Mouse (Mus musculus) common myeloid progenitor, adult 5-6 weeks (primary cell): ENCODE results near the gene Eri2. TPM values are rescaled to one million over a fixed set of nuclear protein-coding genes. Genes with fewer than 3 reads are reported as not detected.

Experiments used
- ATAC-seq: replicated peaks from 2 replicates; pipeline ENCODE4 v1.8.0; 2016; ENCODE audit warnings: low read depth, mild to moderate bottlenecking, moderate TSS enrichment, inconsistent platforms; ENCODE audit not compliant: poor library complexity, severe bottlenecking
- total RNA-seq: library from RNA; stranded (forward); fragments of 200-1000, 187-1606 nt; gene quantifications from 2 replicates; pipeline ENCODE4 v1.2.3, GENCODE M21; 2017

The Eri2 gene
- total RNA-seq: 16.2 and 18.6 TPM in 2 replicates

DNA sequence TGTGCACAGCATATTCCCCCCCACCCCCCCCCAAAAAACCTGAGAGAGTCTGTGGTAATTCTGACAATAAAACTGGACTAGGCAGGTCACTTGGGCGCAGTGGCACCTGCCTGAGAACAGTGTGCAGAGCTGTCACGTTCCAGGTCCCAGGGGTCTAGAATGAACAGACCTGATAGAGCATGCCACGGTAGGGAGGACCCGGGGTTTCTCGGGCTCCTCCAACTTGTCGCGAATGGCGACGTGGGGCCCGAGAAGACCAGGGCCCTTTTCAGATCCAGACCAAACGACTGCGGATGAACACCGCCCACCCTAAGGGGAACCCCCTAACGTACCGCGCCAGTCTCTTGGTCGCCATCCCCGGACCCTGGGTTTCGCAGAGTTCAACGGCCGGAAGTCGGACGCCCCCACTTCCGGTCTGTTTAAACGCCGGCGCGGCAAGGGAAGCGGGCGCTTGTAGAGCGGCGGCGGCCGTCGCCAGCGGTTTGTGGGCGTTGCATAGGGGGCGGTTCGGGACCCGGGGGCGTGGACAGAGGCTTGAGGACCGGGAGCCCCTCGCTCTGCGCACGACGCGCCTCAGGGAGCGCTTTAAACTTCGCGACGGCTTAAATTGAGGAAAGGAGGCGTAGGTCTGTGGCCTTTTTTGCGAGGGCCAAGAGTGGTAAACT, at the start of gene Eri2, which contains the start of gene Rexo5:
Eri2 (minus strand) TSS at position 473 of the 665 bp plus-strand sequence.
Rexo5 (plus strand) TSS at position 421 of the 665 bp plus-strand sequence.
- ATAC-seq: peak; percentile 98

GRCm38 (mm10) chr7:119841820-119842449, 48.1 kb upstream of the Eri2 start:
- no peak for ATAC-seq

GRCm38 (mm10) chr7:119835996-119836777, 42.3 kb upstream of the Eri2 start:
- peak; percentile 85 for ATAC-seq

DNA sequence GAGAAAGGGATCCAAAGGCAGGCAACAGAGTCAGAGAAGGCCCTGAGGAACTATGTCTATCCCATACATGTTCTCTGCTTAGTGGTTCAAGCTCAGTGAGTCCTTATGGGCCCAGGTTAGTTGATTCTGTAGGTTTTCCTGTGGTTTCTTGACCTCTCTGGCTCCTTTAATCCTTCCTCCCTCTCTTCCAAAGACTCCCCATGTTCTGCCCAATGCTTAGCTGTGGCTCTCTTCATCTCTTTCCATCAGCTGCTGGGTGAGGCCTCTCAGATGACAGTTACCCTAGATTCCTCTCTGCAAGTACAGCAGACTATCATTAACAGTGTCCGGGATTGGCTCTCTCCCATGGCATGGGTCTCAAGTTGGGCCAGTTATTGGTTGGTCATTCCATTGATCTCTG, 41.5 kb upstream of the Eri2 start:
- ATAC-seq: no peak

DNA sequence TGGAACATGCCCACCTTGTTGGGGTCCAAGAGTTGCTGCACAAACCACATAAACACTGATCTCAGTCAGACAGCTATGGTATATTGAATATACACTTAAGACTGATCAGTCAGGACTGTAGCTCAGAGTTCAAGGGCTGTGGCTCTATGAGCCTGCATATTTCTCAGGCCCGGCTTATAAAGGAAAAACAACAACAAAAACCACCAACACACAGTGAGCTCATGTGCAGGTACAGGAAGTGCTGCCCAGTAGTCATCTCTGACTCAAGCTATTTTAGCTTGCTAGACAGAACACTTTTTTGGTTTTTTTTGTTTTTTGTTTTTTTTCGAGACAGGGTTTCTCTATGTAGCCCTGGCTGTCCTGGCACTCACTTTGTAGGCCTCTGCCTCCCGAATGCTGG, 14.9 kb upstream of the Eri2 start:
- no peak for ATAC-seq

DNA sequence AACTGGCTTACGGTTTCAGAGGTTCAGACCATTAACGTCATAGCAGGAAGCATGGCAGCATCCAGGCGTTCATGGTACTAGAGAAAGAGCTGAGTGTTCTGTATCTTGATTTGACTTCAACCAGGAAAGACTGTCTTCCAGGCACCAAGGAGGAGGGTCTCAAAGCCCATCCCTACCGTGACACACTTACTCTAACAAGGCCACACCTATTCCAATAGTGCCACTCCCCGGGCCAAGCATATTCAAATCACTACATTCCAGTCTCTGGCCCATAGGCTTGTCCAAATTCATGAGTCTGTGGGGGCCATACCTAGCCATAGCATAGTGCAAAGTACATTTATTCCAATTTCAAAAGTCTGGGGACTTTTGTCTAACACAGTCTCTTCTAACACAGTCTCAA, 13.5 kb upstream of the Eri2 start:
- no peak for ATAC-seq

DNA sequence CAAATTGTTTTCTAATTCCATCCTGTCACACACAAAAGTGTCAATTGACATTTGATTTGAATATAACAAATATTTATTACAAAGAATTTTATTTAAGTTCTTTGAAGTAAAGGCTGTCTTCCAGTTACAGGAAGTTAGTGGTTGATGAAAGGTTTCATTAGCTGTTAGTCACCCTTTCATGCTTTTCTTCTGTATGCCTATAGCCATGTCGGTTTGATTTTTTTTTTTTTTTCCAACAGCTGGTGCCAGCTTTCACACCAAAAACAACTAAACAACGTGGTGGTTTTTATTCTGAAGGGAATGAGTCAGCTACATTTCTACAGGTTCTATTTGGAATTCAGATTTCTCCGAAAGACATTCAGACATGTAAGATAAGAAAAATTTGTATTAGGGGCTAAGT, 7.1 kb upstream of the Eri2 start:
- ATAC-seq: no peak

- no peak for ATAC-seq
These were observed 6.6 kb upstream of the Eri2 start for GRCm38 (mm10) chr7:119800488-119800887.

- ATAC-seq: no peak; the same call in 1 of the 2 replicates
These were observed 1.5 kb upstream of the Eri2 start for GRCm38 (mm10) chr7:119795311-119795710.

GRCm38 (mm10) chr7:119794251-119794638, 387 bp upstream of the Eri2 start:
- peak; percentile 57 for ATAC-seq

DNA sequence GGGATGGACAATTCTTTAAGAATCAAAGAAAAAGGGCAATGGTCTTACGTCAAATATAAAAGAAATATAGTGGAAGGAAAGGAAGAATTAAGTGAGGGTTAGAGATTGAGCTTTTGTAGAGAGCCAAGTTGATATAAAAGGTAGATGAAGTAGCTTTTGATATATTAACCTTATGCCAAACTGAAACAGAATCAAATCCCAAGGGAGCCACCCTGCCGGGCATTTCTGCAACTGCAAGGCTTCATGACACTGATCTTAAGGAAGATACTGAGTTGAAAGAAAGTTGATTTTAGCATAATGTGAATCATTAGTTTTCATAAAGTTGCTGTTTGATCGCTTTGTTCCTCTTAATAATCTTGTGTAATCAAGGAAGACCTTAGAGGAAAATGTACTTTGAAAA, 4.8 kb downstream of the Eri2 start:
- ATAC-seq: no peak

DNA sequence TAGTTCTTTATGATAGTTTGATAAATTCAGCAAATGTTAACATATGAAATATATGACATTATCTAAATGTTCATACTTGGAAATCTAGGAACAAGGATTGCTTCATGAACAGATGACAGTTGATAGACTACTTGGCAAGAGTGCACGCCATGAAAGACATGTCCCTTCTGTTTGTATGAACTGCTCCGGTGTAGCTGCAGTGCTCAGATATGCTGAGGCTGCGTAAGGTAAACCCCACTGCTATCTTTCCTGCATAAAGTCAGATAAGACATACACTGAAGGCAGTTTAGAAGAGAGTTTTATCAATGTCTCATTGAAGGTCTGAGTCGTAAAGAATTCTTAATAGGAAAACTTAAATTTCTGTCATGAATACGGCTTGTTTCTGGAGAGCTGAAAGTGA, 8.9 kb downstream of the Eri2 start:
- peak; percentile 68; the same call in 1 of the 2 replicates for ATAC-seq

DNA sequence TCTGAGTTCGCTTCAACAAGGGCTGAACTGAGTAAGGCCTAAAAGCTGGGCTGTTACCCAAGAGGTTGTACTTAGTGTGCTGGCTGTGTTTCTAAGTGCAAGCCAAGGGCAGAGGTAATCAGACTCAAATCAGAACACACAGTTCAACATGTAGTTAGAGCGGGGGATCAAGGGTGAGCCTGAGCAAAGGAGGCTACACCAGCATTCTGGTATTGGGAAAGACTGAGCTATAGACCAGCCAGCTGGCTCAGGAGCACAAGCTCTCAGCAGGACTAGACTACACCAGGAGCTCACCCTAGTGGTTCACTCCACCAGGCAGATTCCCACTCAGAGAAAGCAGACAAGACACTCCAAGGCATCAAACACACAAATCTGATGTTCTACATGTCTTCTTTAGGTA, 10.4 kb downstream of the Eri2 start:
- ATAC-seq: no peak

DNA sequence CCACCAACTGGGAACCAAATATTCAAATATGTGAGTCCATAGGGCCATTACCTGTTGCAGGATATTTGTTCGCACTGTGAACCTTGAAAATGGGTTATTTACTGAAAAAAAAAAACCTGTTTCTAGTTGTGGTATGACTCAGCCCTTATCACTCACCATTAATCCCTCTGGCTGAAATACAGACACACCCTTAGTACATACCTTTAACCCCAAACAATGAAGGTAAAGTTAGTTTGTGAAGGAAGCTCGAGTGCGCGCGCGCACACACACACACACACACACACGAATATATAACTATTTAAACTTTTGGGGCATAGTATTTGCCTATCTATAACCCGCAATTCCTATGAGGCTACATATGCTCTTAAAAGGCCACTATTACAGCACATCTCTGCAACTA, 24.0 kb downstream of the Eri2 start:
- ATAC-seq: no peak

DNA sequence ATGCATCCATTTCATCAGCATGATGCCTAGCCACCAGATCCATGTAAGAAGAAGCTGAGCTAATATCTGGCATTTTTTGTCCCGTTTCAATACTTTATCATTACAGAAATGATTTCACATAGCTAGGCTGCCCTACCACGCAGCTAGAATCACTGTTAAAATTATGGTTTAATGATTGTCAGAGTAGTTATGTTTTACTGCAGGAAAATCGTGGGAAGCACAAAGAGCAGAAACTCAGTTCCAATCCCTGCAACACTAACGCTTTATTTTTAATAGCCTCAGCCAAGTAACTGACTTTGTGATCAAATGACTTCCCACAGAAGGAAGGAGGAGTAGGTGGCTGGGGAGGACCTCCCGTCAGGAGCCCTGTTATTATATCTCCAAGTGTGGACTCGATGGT, 26.9 kb downstream of the Eri2 start:
- ATAC-seq: no peak

DNA sequence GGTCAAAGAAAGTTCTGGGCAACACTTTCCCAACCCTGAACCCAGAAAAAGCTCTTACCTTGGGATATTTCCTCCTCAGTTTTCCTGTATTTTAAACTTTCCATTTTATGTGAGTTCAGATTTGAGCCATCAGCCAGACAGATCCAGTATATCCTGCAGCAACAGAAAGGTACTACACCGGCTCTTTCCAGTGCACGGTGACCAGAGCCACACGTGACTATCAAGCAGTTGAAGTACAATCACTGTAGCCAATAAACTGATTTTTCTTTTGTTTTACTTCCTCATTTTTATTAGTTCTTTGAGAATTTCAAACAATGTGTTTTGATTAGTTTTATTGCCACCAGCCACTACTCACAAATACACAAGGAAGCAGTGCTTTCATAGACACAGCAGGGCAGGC, 29.5 kb downstream of the Eri2 start:
- ATAC-seq: no peak

DNA sequence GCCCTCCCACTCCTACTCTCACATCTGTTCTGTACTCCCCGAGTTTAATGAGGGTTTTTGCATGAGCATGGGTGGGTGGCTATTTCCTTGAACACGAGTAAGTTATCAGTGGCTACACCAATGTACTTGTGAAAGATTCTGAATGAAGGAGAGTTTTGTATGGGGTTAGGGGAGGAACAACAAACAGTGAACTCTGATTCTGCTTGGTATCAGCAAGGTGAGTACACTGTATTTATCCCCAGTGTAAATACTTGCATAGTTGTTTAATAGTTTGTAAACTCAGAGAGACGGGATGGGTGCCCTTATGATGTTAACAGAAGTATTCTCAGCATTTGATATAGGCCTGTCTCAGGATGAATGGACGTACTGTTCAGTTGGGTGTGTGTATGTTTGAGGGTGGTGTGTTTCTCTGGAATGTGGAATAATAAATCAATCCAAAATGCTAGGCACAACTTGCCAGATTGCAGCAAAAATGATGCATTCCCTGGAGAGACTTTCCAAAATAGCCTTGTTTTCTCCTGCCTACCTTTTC, 31.6 kb downstream of the Eri2 start:
- ATAC-seq: no peak

DNA sequence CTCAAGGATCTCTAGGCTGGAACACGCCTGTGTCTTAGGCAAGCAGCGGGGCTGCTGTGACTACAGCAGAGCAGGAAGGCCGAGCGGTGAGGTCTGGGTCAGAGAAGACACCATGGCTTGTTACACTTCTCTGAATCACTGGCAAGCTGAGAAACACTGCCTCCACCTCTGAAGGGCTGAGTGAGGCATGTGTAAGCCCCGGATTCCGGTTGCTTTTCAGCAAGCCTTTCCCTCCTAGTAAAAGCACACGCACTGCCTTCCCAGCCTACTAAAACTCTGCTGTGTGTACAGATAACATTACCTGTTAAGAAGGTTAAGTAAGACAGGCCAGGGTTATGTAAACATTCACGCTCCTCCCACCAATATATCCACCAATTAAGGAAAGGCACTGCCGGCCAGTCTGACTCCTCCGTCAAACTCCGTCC, 33.3 kb downstream of the Eri2 start, which contains the start of gene Acsm3:
Acsm3 (plus strand) TSS at position 397 of the 425 bp plus-strand sequence.
- ATAC-seq: no peak

DNA sequence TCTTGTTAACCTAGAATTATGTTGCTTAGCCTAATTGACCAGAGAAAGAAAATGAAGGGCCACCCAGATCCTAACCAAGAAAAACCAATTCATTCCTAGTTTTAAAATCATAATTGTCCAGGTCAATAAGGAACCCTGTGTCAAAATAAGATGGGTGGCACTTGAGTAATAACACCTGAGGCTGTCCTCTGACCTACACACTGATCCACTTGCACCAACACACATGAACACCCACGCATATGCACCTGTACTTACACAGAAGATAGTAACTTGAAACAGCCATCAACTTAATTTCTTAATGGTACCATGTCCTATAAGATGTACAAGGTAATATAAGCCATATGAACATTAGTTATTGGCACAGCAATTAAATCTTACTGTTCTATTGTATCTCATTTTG, 40.2 kb downstream of the Eri2 start:
- no peak for ATAC-seq

GRCm38 (mm10) chr7:119749942-119750341, 43.9 kb downstream of the Eri2 start:
- no peak for ATAC-seq

GRCm38 (mm10) chr7:119748761-119749160, 45.1 kb downstream of the Eri2 start:
- no peak for ATAC-seq
